Comparison of ENCODE assay signal across 24 mouse cellular contexts in genomic region chr19:23904922-23905321, GRCm38 (mm10).
"Had no signal": no experiment of that assay in that cellular context is flagged by ENCODE, and none has a peak within 500 bp of the region (broad histone marks: within the 10 kb centered on the region; RNA-seq: fewer than 3 reads in every experiment).

No protein-coding gene starts in this region.

- H3K9ac ChIP-seq: limb, embryonic 13.5 days; liver, embryonic 12.5 days; liver, embryonic 15.5 days; lung, embryonic 15.5 days; midbrain, embryonic 15.5 days; neural tube, embryonic 12.5 days had no signal

- H3K36me3 ChIP-seq: limb, embryonic 10.5 days; limb, embryonic 13.5 days; liver, embryonic 12.5 days; liver, embryonic 15.5 days; lung, embryonic 15.5 days; midbrain, embryonic 15.5 days; neural tube, embryonic 12.5 days had no signal

- DNase-seq: kidney, adult 2 months; kidney, postnatal 25 days; layer of hippocampus, adult 9-11 months; liver; lung, adult 18-20 months; lung, postnatal 10 days; lung, postnatal 36 days; right cerebral cortex, adult 18-20 months; right cerebral cortex, postnatal 14 days; right cerebral cortex, postnatal 4 days; thymus, adult 2 months; thymus, postnatal 14 days; thymus, postnatal 4 days had no signal

- H3K27me3 ChIP-seq: liver, embryonic 15.5 days; lung, embryonic 15.5 days; midbrain, embryonic 15.5 days; neural tube, embryonic 12.5 days had no signal

- H3K9me3 ChIP-seq: limb, embryonic 10.5 days; limb, embryonic 13.5 days; liver, embryonic 12.5 days; liver, embryonic 15.5 days; lung, embryonic 15.5 days; midbrain, embryonic 15.5 days; neural tube, embryonic 12.5 days had no signal

- H3K4me1 ChIP-seq: limb, embryonic 10.5 days; limb, embryonic 13.5 days; liver, embryonic 12.5 days; liver, embryonic 15.5 days; lung, embryonic 15.5 days had no signal

- H3K4me2 ChIP-seq: limb, embryonic 13.5 days; liver, embryonic 12.5 days; liver, embryonic 15.5 days; lung, embryonic 15.5 days; midbrain, embryonic 11.5 days; midbrain, embryonic 15.5 days; neural tube, embryonic 12.5 days had no signal

- H3K4me3 ChIP-seq: layer of hippocampus, adult 2 months; limb, embryonic 10.5 days; limb, embryonic 13.5 days; liver, embryonic 12.5 days; liver, embryonic 15.5 days; lung, embryonic 15.5 days; midbrain, embryonic 15.5 days; neural tube, embryonic 12.5 days had no signal

- H3K27ac ChIP-seq: kidney, postnatal 0 days; layer of hippocampus, adult 2 months; limb, embryonic 10.5 days; limb, embryonic 13.5 days; liver, embryonic 12.5 days; liver, embryonic 15.5 days; lung, embryonic 15.5 days; midbrain, embryonic 15.5 days; neural tube, embryonic 12.5 days; stomach, postnatal 0 days had no signal

- ATAC-seq: liver, embryonic 12.5 days; midbrain, embryonic 15.5 days had no signal
